Mouse (Mus musculus) brain, embryonic 14.5 days (tissue): ENCODE measurements around the gene Synrg.
A peak's percentile ranks its signal among the peaks of the same experiment; 100 is the strongest.

Source experiments
- CTCF ChIP-seq: fragments of 200-500 bp; IDR thresholded peaks from 2 replicates; pipeline ENCODE4 v1.5.1; 2012; ENCODE audit warnings: inconsistent platforms, mild to moderate bottlenecking, moderate library complexity, borderline replicate concordance; ENCODE audit not compliant: insufficient read depth, insufficient read length; ENCODE audit errors: extremely low read depth
- POLR2A ChIP-seq: fragments of 200-500 bp; IDR thresholded peaks from 2 replicates; pipeline ENCODE4 v1.6.1; 2012; ENCODE audit warnings: mild to moderate bottlenecking, inconsistent platforms, borderline replicate concordance; ENCODE audit not compliant: poor library complexity, insufficient read depth, insufficient read length, severe bottlenecking; ENCODE audit errors: extremely low read depth

DNA sequence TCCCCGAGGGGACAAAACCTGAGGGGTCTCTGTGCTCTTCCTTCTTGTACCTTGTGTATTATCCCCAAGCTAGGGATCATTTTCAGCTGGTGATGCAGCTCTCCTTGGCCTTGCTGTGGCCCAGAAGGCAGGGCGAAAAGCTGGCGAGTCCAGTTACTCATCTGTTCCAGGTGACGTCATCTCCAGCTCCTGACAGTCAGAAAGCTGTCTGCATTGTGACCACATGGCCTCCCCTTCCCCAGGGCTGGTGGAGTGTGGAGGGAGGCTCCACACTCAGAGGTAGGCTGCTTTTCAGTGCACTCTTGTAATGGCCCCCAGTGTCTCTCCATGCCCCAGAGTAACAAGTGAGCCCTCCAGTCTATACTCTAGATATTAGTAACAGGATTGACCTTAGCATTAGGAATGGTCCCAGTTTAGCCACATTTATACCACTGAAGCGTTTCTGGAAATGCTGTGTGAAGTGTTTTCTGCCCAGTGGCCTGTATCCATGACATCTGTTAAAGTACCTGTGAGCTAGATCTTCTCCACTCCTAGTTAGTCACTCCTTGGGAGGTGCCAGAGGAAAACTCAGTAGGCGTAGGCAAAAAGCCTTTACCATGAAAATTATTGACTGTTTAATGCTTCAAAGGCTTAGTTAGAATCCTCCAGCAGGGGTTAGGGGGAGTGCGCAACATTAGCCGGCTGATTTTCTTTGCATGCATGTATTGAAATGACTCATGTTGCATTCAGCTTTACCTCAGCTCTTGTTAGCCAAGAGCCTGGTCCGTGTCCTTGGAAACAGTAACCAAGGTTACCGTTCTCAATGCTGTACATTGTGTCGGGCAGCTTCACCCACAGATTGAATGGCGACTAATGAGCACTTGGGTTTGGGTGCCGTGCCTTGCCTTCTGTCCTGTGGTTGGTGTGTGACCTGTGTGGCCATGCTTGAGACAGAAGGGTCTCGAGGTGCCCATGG, 78.9 kb downstream of the Synrg start:
- TF ChIP-seq CTCF (peak; percentile 7; the same call in 1 of the 2 replicates), POLR2A (no peak)
